8 mouse cellular contexts compared by ENCODE assay signal in genomic region chr19:3851502-3851962, GRCm38 (mm10). TPM values are rescaled to one million over a fixed set of nuclear protein-coding genes. Genes with fewer than 3 reads are reported as not detected.
A peak's percentile ranks its signal among the peaks of the same experiment; 100 is the strongest.
DNase-seq lines count a peak whose midpoint lies in the region; ATAC-seq and TF ChIP-seq lines count a peak whose summit lies in the region.

TSS of gene Chka (plus strand) at chr19:3851773.

- peak; percentile 33 for TF ChIP-seq CTCF in ES-Bruce4 (IDR thresholded peaks at IDR 0.05; ENCODE audit: low read depth, low read length)

- peak; percentile 57 for TF ChIP-seq POLR2A in ES-Bruce4 (IDR thresholded peaks at IDR 0.05; ENCODE audit: insufficient read depth, low read length)

- H3K4me2 ChIP-seq in forebrain, embryonic 14.5 days (ENCODE audit: low read length): peak within 1 kb of the TSS; percentile 68
- peak within 1 kb of the TSS; percentile 75 for H3K4me2 ChIP-seq in neural tube, embryonic 15.5 days

- TF ChIP-seq EP300 in ES-Bruce4 (IDR thresholded peaks at IDR 0.05; ENCODE audit: insufficient read depth, low read depth, low read length): no peak

- peak; percentile 98 for DNase-seq in forebrain, embryonic 14.5 days (ENCODE audit: low spot score)
- peak; percentile 96 to 97 for DNase-seq in heart, postnatal 14 days
- DNase-seq in layer of hippocampus, adult 11-12 months (ENCODE audit: low spot score): peak; percentile 98
- DNase-seq in lung, adult 18-20 months: peak; percentile 97
- DNase-seq in testis, postnatal 14 days (ENCODE audit: low spot score): peak; percentile 98

- no peaks in the 10 kb centered on the region for H3K27me3 ChIP-seq in ES-Bruce4 (ENCODE audit: control insufficient read depth, insufficient read depth, low read length, poor library complexity, severe bottlenecking)
- H3K27me3 ChIP-seq in forebrain, embryonic 14.5 days (replicated peaks; ENCODE audit: control insufficient read depth, insufficient read depth, low read length): no peaks in the 10 kb centered on the region
- H3K27me3 ChIP-seq in neural tube, embryonic 15.5 days (replicated peaks): no peaks in the 10 kb centered on the region

- peak within 1 kb of the TSS; percentile 78 for H3K4me3 ChIP-seq in ES-Bruce4 (ENCODE audit: low read depth, low read length)
- peak within 1 kb of the TSS; percentile 89 for H3K4me3 ChIP-seq in forebrain, embryonic 14.5 days (ENCODE audit: low read depth, low read length)
- peak within 1 kb of the TSS; percentile 94 for H3K4me3 ChIP-seq in neural tube, embryonic 15.5 days (replicated peaks)

- no peaks in the 10 kb centered on the region for H3K9me3 ChIP-seq in ES-Bruce4 (replicated peaks; ENCODE audit: control insufficient read depth, insufficient read depth, low read length, poor library complexity, severe bottlenecking)
- no peaks in the 10 kb centered on the region for H3K9me3 ChIP-seq in forebrain, embryonic 14.5 days (replicated peaks; ENCODE audit: control insufficient read depth, low read length)
- H3K9me3 ChIP-seq in neural tube, embryonic 15.5 days (replicated peaks): no peaks in the 10 kb centered on the region

- H3K9ac ChIP-seq in ES-Bruce4 (ENCODE audit: low read depth, poor library complexity, severe bottlenecking): peak within 1 kb of the TSS; percentile 87
- peak within 1 kb of the TSS; percentile 88 for H3K9ac ChIP-seq in forebrain, embryonic 14.5 days (ENCODE audit: low read length)
- H3K9ac ChIP-seq in neural tube, embryonic 15.5 days (replicated peaks): peak within 1 kb of the TSS; percentile 94

- intact Hi-C loops in heart, postnatal 14 days (cut with DNase I): loop anchor here (5.0 kb wide), 1 partner anchor 86 kb away; the partner anchor contains the start of gene Unc93b1

- peak within 1 kb of the TSS; percentile 65; the same call in 1 of the 2 replicates for H3K27ac ChIP-seq in ES-Bruce4 (ENCODE audit: insufficient read depth, low read length)
- H3K27ac ChIP-seq in forebrain, embryonic 14.5 days (ENCODE audit: low read depth, low read length): peak within 1 kb of the TSS; percentile 97
- H3K27ac ChIP-seq in neural tube, embryonic 15.5 days (replicated peaks): peak within 1 kb of the TSS; percentile 97

- H3K36me3 ChIP-seq in ES-Bruce4 (ENCODE audit: control insufficient read depth, insufficient read depth, low read length, poor library complexity, severe bottlenecking): peaks cover 7% of the 10 kb centered on the region
- no peaks in the 10 kb centered on the region for H3K36me3 ChIP-seq in forebrain, embryonic 14.5 days (ENCODE audit: control insufficient read depth, insufficient read depth, low read length)
- H3K36me3 ChIP-seq in neural tube, embryonic 15.5 days: no peaks in the 10 kb centered on the region

- under 1% methylated on average over 53 of the region's 54 CpGs for WGBS in forebrain, embryonic 14.5 days
- under 1% methylated on average over 46 of the region's 54 CpGs for WGBS in neural tube, embryonic 15.5 days

- H3K4me1 ChIP-seq in ES-Bruce4 (ENCODE audit: control insufficient read depth, insufficient read depth, low read length): peaks cover 2% of the 10 kb centered on the region
- H3K4me1 ChIP-seq in forebrain, embryonic 14.5 days (ENCODE audit: control insufficient read depth, insufficient read depth, low read length): peaks cover 21% of the 10 kb centered on the region
- peaks cover 37% of the 10 kb centered on the region for H3K4me1 ChIP-seq in neural tube, embryonic 15.5 days

- ATAC-seq in cerebellum, adult (ENCODE audit: insufficient number of reproducible peaks, low FRiP score, low TSS enrichment): peak; percentile 91
- ATAC-seq in forebrain, embryonic 14.5 days: peak; percentile 99
- ATAC-seq in neural tube, embryonic 15.5 days (ENCODE audit: low FRiP score): peak; percentile 99

RNA-seq across cellular contexts. Expression of gene Chka, which starts in this region (rescaled TPM):
- 142 and 148 TPM in 2 replicates for polyA plus RNA-seq in ES-Bruce4 (2011; ENCODE audit: insufficient read depth, insufficient read length, low read depth, missing spikeins)
- 32.0 and 49.5 TPM in 2 replicates for polyA plus RNA-seq in forebrain, embryonic 14.5 days (2014; fragmentation: Nextera tagmentation; extraction: Ambion mirVana)
- total RNA-seq in heart, postnatal 14 days (2021): 10 to 100 TPM; 15.1 to 15.7 TPM
- 59.9 and 68.7 TPM in 2 replicates for polyA plus RNA-seq in neural tube, embryonic 15.5 days (2015; fragmentation: Nextera tagmentation; extraction: Ambion mirVana)

Comparison
In these comparisons a context has a peak if more than half of its experiments do, and no peak if none do; other contexts are left out.
1. Peak in every context shown above with its lines: DNase-seq, ATAC-seq, H3K4me3 ChIP-seq and H3K27ac ChIP-seq.